Mouse (Mus musculus): Measurements from ENCODE around the gene Ly6g6e.

DNA sequence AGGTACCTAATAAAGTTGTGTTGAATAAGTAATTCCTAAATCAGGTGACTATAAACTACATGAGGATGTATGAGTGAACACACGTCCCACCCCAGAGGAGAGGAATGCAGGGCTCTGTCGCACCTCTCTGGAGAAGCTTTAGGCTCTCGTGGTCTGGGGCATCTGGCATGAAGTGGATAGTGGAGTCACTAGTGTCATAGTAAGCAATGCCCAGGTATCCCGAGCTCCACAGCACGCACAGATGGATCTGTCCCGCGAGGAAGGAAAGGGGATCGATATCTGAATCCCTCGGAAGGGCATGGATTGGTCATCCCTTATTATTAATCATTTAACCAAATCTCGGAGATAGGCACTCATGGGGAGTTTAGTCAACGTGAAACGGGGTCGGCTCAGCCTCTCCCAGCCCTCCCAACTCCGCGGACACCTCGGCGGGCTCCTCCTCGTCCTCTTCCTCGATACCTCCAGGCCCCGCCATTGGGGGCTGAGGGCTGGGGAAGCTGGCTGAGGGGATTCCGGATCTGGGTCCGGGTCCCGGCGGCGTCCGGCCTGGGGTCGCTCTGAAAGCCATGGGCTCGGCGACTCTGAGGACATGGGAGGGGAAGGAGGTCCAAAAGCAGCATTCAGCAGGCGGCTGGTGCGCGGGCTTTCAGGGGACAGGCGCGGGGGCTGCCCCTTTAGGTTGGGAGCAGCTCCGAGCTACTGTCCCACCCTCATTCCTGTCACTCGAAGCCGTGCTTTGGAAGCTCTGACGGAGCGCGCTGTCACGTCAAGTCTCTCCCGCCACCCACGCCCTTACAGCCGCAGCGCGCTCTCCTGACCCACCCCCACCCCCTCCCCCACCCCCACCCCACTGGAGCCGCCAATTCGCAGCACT lies 30.7 kb upstream of the Ly6g6e start:
- TF ChIP-seq HCFC1 (IDR thresholded peaks at IDR 0.05; ENCODE audit: borderline replicate concordance, insufficient read depth, low read length) (no peak), MAFK (IDR thresholded peaks at IDR 0.05; ENCODE audit: insufficient read depth, low read depth, low read length) (no peak), ZC3H11A (IDR thresholded peaks at IDR 0.05; ENCODE audit: borderline replicate concordance, low read depth, low read length) (no peak), CHD2 (IDR thresholded peaks at IDR 0.05; ENCODE audit: low read depth, low read length) (no peak), ZNF384 (IDR thresholded peaks at IDR 0.05; ENCODE audit: low read depth, low read length) (no peak)

Measured in ES-E14 (cell line).